Mouse (Mus musculus): ENCODE data around the gene Wfdc3. TPM values are rescaled to one million over a fixed set of nuclear protein-coding genes. Genes with fewer than 3 reads are reported as not detected.

Gene Wfdc3
- polyA plus RNA-seq, 1 experiment: not detected

- WGBS: 94% methylated on average over 11 of the region's 11 CpGs
- Histone ChIP-seq H3K27ac (ENCODE audit: insufficient read depth, low read depth, low read length) (no peak overlapping the region), H3K4me3 (ENCODE audit: insufficient read depth, low read depth, low read length) (no peak overlapping the region), H3K4me1 (ENCODE audit: control insufficient read depth, insufficient read depth, low read length) (no peaks in the 10 kb centered on the region)
- TF ChIP-seq POLR2A (IDR thresholded peaks at IDR 0.05; ENCODE audit: insufficient read depth, low read depth, low read length) (no peak), CTCF (IDR thresholded peaks at IDR 0.05; ENCODE audit: insufficient read depth, low read depth, low read length) (no peak)
Observed at GRCm38 (mm10) chr2:164757841-164758240, 12.1 kb upstream of the Wfdc3 start.

- TF ChIP-seq CTCF (IDR thresholded peaks at IDR 0.05; ENCODE audit: insufficient read depth, low read depth, low read length) (no peak), POLR2A (IDR thresholded peaks at IDR 0.05; ENCODE audit: insufficient read depth, low read depth, low read length) (no peak)
- Histone ChIP-seq H3K27ac (ENCODE audit: insufficient read depth, low read depth, low read length) (no peak overlapping the region), H3K4me1 (ENCODE audit: control insufficient read depth, insufficient read depth, low read length) (no peaks in the 10 kb centered on the region), H3K4me3 (ENCODE audit: insufficient read depth, low read depth, low read length) (no peak overlapping the region)
- 73% methylated on average over 2 of the region's 2 CpGs for WGBS
Observed at GRCm38 (mm10) chr2:164754800-164755199, 9.1 kb upstream of the Wfdc3 start.

- H3K4me1 ChIP-seq (ENCODE audit: control insufficient read depth, insufficient read depth, low read length): no peaks in the 10 kb centered on the region
- H3K27ac ChIP-seq (ENCODE audit: insufficient read depth, low read depth, low read length): no peak overlapping the region
- H3K4me3 ChIP-seq (ENCODE audit: insufficient read depth, low read depth, low read length): no peak overlapping the region
- 90% methylated on average over 11 of the region's 11 CpGs for WGBS
- TF ChIP-seq CTCF (IDR thresholded peaks at IDR 0.05; ENCODE audit: insufficient read depth, low read depth, low read length) (no peak), POLR2A (IDR thresholded peaks at IDR 0.05; ENCODE audit: insufficient read depth, low read depth, low read length) (no peak)
Observed at GRCm38 (mm10) chr2:164754105-164754504, 8.4 kb upstream of the Wfdc3 start.

- no peak for TF ChIP-seq CTCF (IDR thresholded peaks at IDR 0.05; ENCODE audit: insufficient read depth, low read depth, low read length)
- no peak for TF ChIP-seq POLR2A (IDR thresholded peaks at IDR 0.05; ENCODE audit: insufficient read depth, low read depth, low read length)
- Histone ChIP-seq H3K27ac (ENCODE audit: insufficient read depth, low read depth, low read length) (no peak overlapping the region), H3K4me3 (ENCODE audit: insufficient read depth, low read depth, low read length) (no peak overlapping the region), H3K4me1 (ENCODE audit: control insufficient read depth, insufficient read depth, low read length) (0 out of 2 replicates have a peak, but pooled peaks cover 1% of the 10 kb centered on the region)
- 92% methylated on average over 2 of the region's 2 CpGs for WGBS
Observed at GRCm38 (mm10) chr2:164752454-164752853, 6.7 kb upstream of the Wfdc3 start.

GRCm38 (mm10) chr2:164748991-164749390 lies 3.3 kb upstream of the Wfdc3 start:
- no peak overlapping the region for H3K4me3 ChIP-seq (ENCODE audit: insufficient read depth, low read depth, low read length)
- 75% methylated on average over 6 of the region's 6 CpGs for WGBS
- TF ChIP-seq POLR2A (IDR thresholded peaks at IDR 0.05; ENCODE audit: insufficient read depth, low read depth, low read length): no peak
- no peak for TF ChIP-seq CTCF (IDR thresholded peaks at IDR 0.05; ENCODE audit: insufficient read depth, low read depth, low read length)
- H3K4me1 ChIP-seq (ENCODE audit: control insufficient read depth, insufficient read depth, low read length): peaks cover 7% of the 10 kb centered on the region
- H3K27ac ChIP-seq (ENCODE audit: insufficient read depth, low read depth, low read length): no peak overlapping the region

- H3K4me1 ChIP-seq (ENCODE audit: control insufficient read depth, insufficient read depth, low read length): peaks cover 7% of the 10 kb centered on the region
- no peak for TF ChIP-seq CTCF (IDR thresholded peaks at IDR 0.05; ENCODE audit: insufficient read depth, low read depth, low read length)
- TF ChIP-seq POLR2A (IDR thresholded peaks at IDR 0.05; ENCODE audit: insufficient read depth, low read depth, low read length): no peak
- 76% methylated on average over 4 of the region's 4 CpGs for WGBS
- no peak overlapping the region for H3K4me3 ChIP-seq (ENCODE audit: insufficient read depth, low read depth, low read length)
- H3K27ac ChIP-seq (ENCODE audit: insufficient read depth, low read depth, low read length): no peak overlapping the region
Observed at GRCm38 (mm10) chr2:164748191-164748590, 2.5 kb upstream of the Wfdc3 start.

GRCm38 (mm10) chr2:164746693-164747092 lies 962 bp upstream of the Wfdc3 start:
- TF ChIP-seq CTCF (IDR thresholded peaks at IDR 0.05; ENCODE audit: insufficient read depth, low read depth, low read length) (no peak), POLR2A (IDR thresholded peaks at IDR 0.05; ENCODE audit: insufficient read depth, low read depth, low read length) (no peak)
- 50% methylated on average over 8 of the region's 8 CpGs for WGBS
- peaks cover 7% of the 10 kb centered on the region for H3K4me1 ChIP-seq (ENCODE audit: control insufficient read depth, insufficient read depth, low read length)
- H3K27ac ChIP-seq (ENCODE audit: insufficient read depth, low read depth, low read length): no peak overlapping the region
- peak overlapping the region; percentile 99 for H3K4me3 ChIP-seq (ENCODE audit: insufficient read depth, low read depth, low read length)

GRCm38 (mm10) chr2:164744987-164745386 lies 744 bp downstream of the Wfdc3 start:
- Histone ChIP-seq H3K4me3 (ENCODE audit: insufficient read depth, low read depth, low read length) (no peak overlapping the region), H3K4me1 (ENCODE audit: control insufficient read depth, insufficient read depth, low read length) (peaks cover 10% of the 10 kb centered on the region), H3K27ac (ENCODE audit: insufficient read depth, low read depth, low read length) (no peak overlapping the region)
- WGBS: 60% methylated on average over 13 of the region's 13 CpGs
- TF ChIP-seq CTCF (IDR thresholded peaks at IDR 0.05; ENCODE audit: insufficient read depth, low read depth, low read length) (no peak), POLR2A (IDR thresholded peaks at IDR 0.05; ENCODE audit: insufficient read depth, low read depth, low read length) (no peak)

- Histone ChIP-seq H3K27ac (ENCODE audit: insufficient read depth, low read depth, low read length) (no peak overlapping the region), H3K4me3 (ENCODE audit: insufficient read depth, low read depth, low read length) (no peak overlapping the region), H3K4me1 (ENCODE audit: control insufficient read depth, insufficient read depth, low read length) (0 out of 2 replicates have a peak, but pooled peaks cover 3% of the 10 kb centered on the region)
- WGBS: 35% methylated on average over 7 of the region's 7 CpGs
- TF ChIP-seq POLR2A (IDR thresholded peaks at IDR 0.05; ENCODE audit: insufficient read depth, low read depth, low read length): no peak
- TF ChIP-seq CTCF (IDR thresholded peaks at IDR 0.05; ENCODE audit: insufficient read depth, low read depth, low read length): no peak
Observed at GRCm38 (mm10) chr2:164739876-164740275, 5.9 kb downstream of the Wfdc3 start.
